Mouse (Mus musculus): Measurements from ENCODE around the gene Arntl2. TPM values are rescaled to one million over a fixed set of nuclear protein-coding genes. Genes with fewer than 3 reads are reported as not detected.
A peak's percentile ranks its signal among the peaks of the same experiment; 100 is the strongest.
"Not testable (repeated sequence)": the region's sequence is repeated elsewhere in the genome, so short reads cannot be mapped to it uniquely, and the experiment has no call there.

Gene Arntl2
- polyA plus RNA-seq, 1 experiment from 2014 or later, result 2.2 TPM

- WGBS, result 65% methylated on average over 6 of the region's 6 CpGs
- ATAC-seq (replicated peaks; ENCODE audit: low FRiP score, low TSS enrichment, low read depth), result no peak
- 0 out of 2 replicates have a peak overlapping the region, but pooled peaks have one; percentile 11 for H3K27ac ChIP-seq (ENCODE audit: low read depth)
These were observed 25.7 kb upstream of the Arntl2 start for GRCm38 (mm10) chr6:146770005-146770745.

GRCm38 (mm10) chr6:146770808-146771207 lies 25.0 kb upstream of the Arntl2 start:
- Histone ChIP-seq H3K36me3 (ENCODE audit: control insufficient read depth, insufficient read depth, low read length) (peaks cover 61% of the 10 kb centered on the region), H3K27me3 (replicated peaks; ENCODE audit: control insufficient read depth, insufficient read depth, low read length) (no peaks in the 10 kb centered on the region), H3K27ac (ENCODE audit: low read depth) (no peak overlapping the region), H3K4me1 (replicated peaks; ENCODE audit: control insufficient read depth, insufficient read depth, low read length) (no peaks in the 10 kb centered on the region), H3K4me2 (ENCODE audit: low read length) (no peak overlapping the region), H3K4me3 (ENCODE audit: low read depth, low read length) (no peak overlapping the region), H3K9ac (ENCODE audit: low read length) (no peak overlapping the region), H3K9me3 (ENCODE audit: control insufficient read depth, low read length) (no peaks in the 10 kb centered on the region)
- WGBS, result 88% methylated on average over 5 of the region's 5 CpGs
- DNase-seq (ENCODE audit: low spot score) (peak; percentile 33), ATAC-seq (replicated peaks; ENCODE audit: low FRiP score, low TSS enrichment, low read depth) (no peak)

More at GRCm38 (mm10) chr6:146770005-146770745, 25.7 kb upstream of the Arntl2 start:
- H3K9me3 ChIP-seq (ENCODE audit: control insufficient read depth, low read length), result no peaks in the 10 kb centered on the region
- H3K36me3 ChIP-seq (ENCODE audit: control insufficient read depth, insufficient read depth, low read length), result peaks cover 61% of the 10 kb centered on the region
- no peaks in the 10 kb centered on the region for H3K4me1 ChIP-seq (replicated peaks; ENCODE audit: control insufficient read depth, insufficient read depth, low read length)
- no peak overlapping the region for H3K9ac ChIP-seq (ENCODE audit: low read length)
- DNase-seq (ENCODE audit: low spot score), result peak; percentile 25
- no peaks in the 10 kb centered on the region for H3K27me3 ChIP-seq (replicated peaks; ENCODE audit: control insufficient read depth, insufficient read depth, low read length)
- H3K4me3 ChIP-seq (ENCODE audit: low read depth, low read length), result no peak overlapping the region
- H3K4me2 ChIP-seq (ENCODE audit: low read length), result no peak overlapping the region

GRCm38 (mm10) chr6:146775864-146776263 lies 20.0 kb upstream of the Arntl2 start:
- H3K9me3 ChIP-seq (ENCODE audit: control insufficient read depth, low read length); H3K9ac ChIP-seq (ENCODE audit: low read length); H3K4me2 ChIP-seq (ENCODE audit: low read length); H3K27ac ChIP-seq (ENCODE audit: low read depth); H3K27me3 ChIP-seq (replicated peaks; ENCODE audit: control insufficient read depth, insufficient read depth, low read length); DNase-seq (ENCODE audit: low spot score); ATAC-seq (replicated peaks; ENCODE audit: low FRiP score, low TSS enrichment, low read depth); H3K4me3 ChIP-seq (ENCODE audit: low read depth, low read length); H3K4me1 ChIP-seq (replicated peaks; ENCODE audit: control insufficient read depth, insufficient read depth, low read length): not testable (repeated sequence)
- peaks cover 34% of the 10 kb centered on the region for H3K36me3 ChIP-seq (ENCODE audit: control insufficient read depth, insufficient read depth, low read length)
- 81% methylated on average over 8 of the region's 8 CpGs for WGBS

- 57% methylated on average over 2 of the region's 2 CpGs for WGBS
- no peak overlapping the region for H3K4me2 ChIP-seq (ENCODE audit: low read length)
- H3K9ac ChIP-seq (ENCODE audit: low read length), result no peak overlapping the region
- peaks cover 25% of the 10 kb centered on the region for H3K36me3 ChIP-seq (ENCODE audit: control insufficient read depth, insufficient read depth, low read length)
- no peaks in the 10 kb centered on the region for H3K27me3 ChIP-seq (replicated peaks; ENCODE audit: control insufficient read depth, insufficient read depth, low read length)
- no peak for ATAC-seq (replicated peaks; ENCODE audit: low FRiP score, low TSS enrichment, low read depth)
- H3K4me1 ChIP-seq (replicated peaks; ENCODE audit: control insufficient read depth, insufficient read depth, low read length), result no peaks in the 10 kb centered on the region
- no peak for DNase-seq (ENCODE audit: low spot score)
- no peaks in the 10 kb centered on the region for H3K9me3 ChIP-seq (ENCODE audit: control insufficient read depth, low read length)
- no peak overlapping the region for H3K27ac ChIP-seq (ENCODE audit: low read depth)
- H3K4me3 ChIP-seq (ENCODE audit: low read depth, low read length), result no peak overlapping the region
These were observed 19.1 kb upstream of the Arntl2 start for GRCm38 (mm10) chr6:146776610-146777389.

- DNase-seq (ENCODE audit: low spot score), result no peak
- Histone ChIP-seq H3K4me1 (replicated peaks; ENCODE audit: control insufficient read depth, insufficient read depth, low read length) (no peaks in the 10 kb centered on the region), H3K4me2 (ENCODE audit: low read length) (no peak overlapping the region), H3K4me3 (ENCODE audit: low read depth, low read length) (no peak overlapping the region), H3K36me3 (ENCODE audit: control insufficient read depth, insufficient read depth, low read length) (peaks cover 17% of the 10 kb centered on the region), H3K27me3 (replicated peaks; ENCODE audit: control insufficient read depth, insufficient read depth, low read length) (no peaks in the 10 kb centered on the region), H3K9ac (ENCODE audit: low read length) (no peak overlapping the region), H3K27ac (ENCODE audit: low read depth) (no peak overlapping the region), H3K9me3 (ENCODE audit: control insufficient read depth, low read length) (no peaks in the 10 kb centered on the region)
- no peak for ATAC-seq (replicated peaks; ENCODE audit: low FRiP score, low TSS enrichment, low read depth)
- WGBS, result 93% methylated on average over 3 of the region's 3 CpGs
These were observed 17.8 kb upstream of the Arntl2 start for GRCm38 (mm10) chr6:146778055-146778454.

GRCm38 (mm10) chr6:146781566-146781965 lies 14.3 kb upstream of the Arntl2 start:
- Histone ChIP-seq H3K27me3 (replicated peaks; ENCODE audit: control insufficient read depth, insufficient read depth, low read length) (no peaks in the 10 kb centered on the region), H3K4me3 (ENCODE audit: low read depth, low read length) (no peak overlapping the region), H3K36me3 (ENCODE audit: control insufficient read depth, insufficient read depth, low read length) (no peaks in the 10 kb centered on the region), H3K27ac (ENCODE audit: low read depth) (no peak overlapping the region; the same call in 1 of the 2 replicates), H3K4me2 (ENCODE audit: low read length) (no peak overlapping the region), H3K9me3 (ENCODE audit: control insufficient read depth, low read length) (peaks cover 6% of the 10 kb centered on the region; the same call in 1 of the 2 replicates), H3K4me1 (replicated peaks; ENCODE audit: control insufficient read depth, insufficient read depth, low read length) (no peaks in the 10 kb centered on the region), H3K9ac (ENCODE audit: low read length) (no peak overlapping the region)
- DNase-seq (ENCODE audit: low spot score) (no peak), ATAC-seq (replicated peaks; ENCODE audit: low FRiP score, low TSS enrichment, low read depth) (no peak)
- WGBS, result 76% methylated on average over 3 of the region's 3 CpGs

- no peak for DNase-seq (ENCODE audit: low spot score)
- ATAC-seq (replicated peaks; ENCODE audit: low FRiP score, low TSS enrichment, low read depth), result no peak
- 69% methylated on average over 3 of the region's 3 CpGs for WGBS
- Histone ChIP-seq H3K4me3 (ENCODE audit: low read depth, low read length) (no peak overlapping the region), H3K4me2 (ENCODE audit: low read length) (no peak overlapping the region), H3K9me3 (ENCODE audit: control insufficient read depth, low read length) (no peaks in the 10 kb centered on the region), H3K27me3 (replicated peaks; ENCODE audit: control insufficient read depth, insufficient read depth, low read length) (no peaks in the 10 kb centered on the region), H3K4me1 (replicated peaks; ENCODE audit: control insufficient read depth, insufficient read depth, low read length) (no peaks in the 10 kb centered on the region), H3K27ac (ENCODE audit: low read depth) (no peak overlapping the region), H3K36me3 (ENCODE audit: control insufficient read depth, insufficient read depth, low read length) (no peaks in the 10 kb centered on the region), H3K9ac (ENCODE audit: low read length) (no peak overlapping the region)
These were observed 2.3 kb upstream of the Arntl2 start for GRCm38 (mm10) chr6:146793527-146793926.

- peak overlapping the region; percentile 75 for H3K4me2 ChIP-seq (ENCODE audit: low read length)
- ATAC-seq (replicated peaks; ENCODE audit: low FRiP score, low TSS enrichment, low read depth) (peak; percentile 47), DNase-seq (ENCODE audit: low spot score) (no peak)
- H3K27me3 ChIP-seq (replicated peaks; ENCODE audit: control insufficient read depth, insufficient read depth, low read length), result no peaks in the 10 kb centered on the region
- no peaks in the 10 kb centered on the region for H3K4me1 ChIP-seq (replicated peaks; ENCODE audit: control insufficient read depth, insufficient read depth, low read length)
- H3K9ac ChIP-seq (ENCODE audit: low read length), result peak overlapping the region; percentile 53
- H3K36me3 ChIP-seq (ENCODE audit: control insufficient read depth, insufficient read depth, low read length), result no peaks in the 10 kb centered on the region
- no peaks in the 10 kb centered on the region for H3K9me3 ChIP-seq (ENCODE audit: control insufficient read depth, low read length)
- H3K27ac ChIP-seq (ENCODE audit: low read depth), result no peak overlapping the region
- WGBS, result 18% methylated on average over 22 of the region's 22 CpGs
- H3K4me3 ChIP-seq (ENCODE audit: low read depth, low read length), result peak overlapping the region; percentile 55
These were observed 510 bp upstream of the Arntl2 start for GRCm38 (mm10) chr6:146795166-146795923.
